Mouse (Mus musculus) stomach, embryonic 15.5 days (tissue): ENCODE data around the gene Tysnd1. TPM values are rescaled to one million over a fixed set of nuclear protein-coding genes. Genes with fewer than 3 reads are reported as not detected.

Experiments
- ATAC-seq: fragments of 200-750 bp; cut with Nextera tagmentation; 2 replicates; pipeline ENCODE4 v1.8.0; 2017; ENCODE audit warnings: low read depth, moderate number of reproducible peaks, moderate TSS enrichment; ENCODE audit not compliant: insufficient read depth, low FRiP score
- H3K27ac ChIP-seq: fragments of 300-500 bp; sonication (generic); 2 replicates; pipeline ENCODE4 v1.5.1; 2015; ENCODE audit warnings: mild to moderate bottlenecking, inconsistent platforms
- H3K27me3 ChIP-seq: fragments of 300-500 bp; sonication (generic); replicated peaks from 2 replicates; pipeline ENCODE4 v1.6.1; 2015; ENCODE audit warnings: inconsistent platforms
- H3K36me3 ChIP-seq: fragments of 300-500 bp; sonication (generic); 2 replicates; pipeline ENCODE4 v1.6.1; 2015; ENCODE audit warnings: inconsistent platforms
- H3K4me1 ChIP-seq: fragments of 300-500 bp; sonication (generic); 2 replicates; pipeline ENCODE4 v1.6.1; 2015; ENCODE audit warnings: inconsistent platforms
- H3K4me2 ChIP-seq: fragments of 300-500 bp; sonication (generic); 2 replicates; pipeline ENCODE4 v1.6.1; 2015; ENCODE audit warnings: mild to moderate bottlenecking, inconsistent platforms
- H3K4me3 ChIP-seq: fragments of 300-500 bp; sonication (generic); replicated peaks from 2 replicates; pipeline ENCODE4 v1.5.1; 2015; ENCODE audit warnings: inconsistent platforms
- H3K9ac ChIP-seq: fragments of 300-500 bp; sonication (generic); 2 replicates; pipeline ENCODE4 v1.6.1; 2015; ENCODE audit warnings: inconsistent platforms
- H3K9me3 ChIP-seq: fragments of 300-500 bp; sonication (generic); 2 replicates; pipeline ENCODE4 v1.6.1; 2016; ENCODE audit warnings: inconsistent platforms
- WGBS: fragments of 180-500 bp; shearing (Covaris S2); methylation state at CpG from one replicate; pipeline ENCODE4 v1.1.7; 2015; 5-methylcytosine and 5-hydroxymethylcytosine counted together
- polyA plus RNA-seq: library from polyadenylated mRNA; unstranded; fragments of >200 nt; fragmentation: Nextera tagmentation; extraction: Ambion mirVana; gene quantifications from 2 replicates; pipeline ENCODE4 v1.2.1, GENCODE M21; 2015

The Tysnd1 gene
- polyA plus RNA-seq, 1 experiment from 2014 or later, result 34.6 TPM

- no peaks in the 10 kb centered on the region for H3K27me3 ChIP-seq
- WGBS, result 95% methylated on average over 8 of the region's 8 CpGs
- H3K4me2 ChIP-seq, result no peak overlapping the region
- no peak overlapping the region for H3K4me3 ChIP-seq
- peaks cover 56% of the 10 kb centered on the region for H3K36me3 ChIP-seq
- no peak overlapping the region for H3K9ac ChIP-seq
- H3K9me3 ChIP-seq, result no peaks in the 10 kb centered on the region
- no peak for ATAC-seq
- H3K27ac ChIP-seq, result no peak overlapping the region
- no peaks in the 10 kb centered on the region for H3K4me1 ChIP-seq
Measured at GRCm38 (mm10) chr10:61742336-61742735, 47.0 kb downstream of the Tysnd1 start.

GRCm38 (mm10) chr10:61745133-61745532 is 49.8 kb downstream of the Tysnd1 start:
- no peak for ATAC-seq
- H3K36me3 ChIP-seq, result peaks cover 65% of the 10 kb centered on the region
- H3K4me1 ChIP-seq, result no peaks in the 10 kb centered on the region
- no peaks in the 10 kb centered on the region for H3K27me3 ChIP-seq
- H3K9ac ChIP-seq, result no peak overlapping the region
- H3K4me3 ChIP-seq, result no peak overlapping the region
- WGBS, result 86% methylated on average over 4 of the region's 4 CpGs
- no peaks in the 10 kb centered on the region for H3K9me3 ChIP-seq
- H3K4me2 ChIP-seq, result no peak overlapping the region
- no peak overlapping the region for H3K27ac ChIP-seq

- Histone ChIP-seq H3K4me3 (no peak overlapping the region), H3K27me3 (no peaks in the 10 kb centered on the region), H3K4me1 (no peaks in the 10 kb centered on the region), H3K27ac (no peak overlapping the region), H3K9me3 (no peaks in the 10 kb centered on the region), H3K9ac (no peak overlapping the region), H3K36me3 (peaks cover 65% of the 10 kb centered on the region), H3K4me2 (no peak overlapping the region)
- no peak for ATAC-seq
- 92% methylated on average over 13 of the region's 13 CpGs for whole genome bisulfite sequencing
Measured at GRCm38 (mm10) chr10:61747302-61747701, 52.0 kb downstream of the Tysnd1 start.

GRCm38 (mm10) chr10:61750014-61750413 is 54.7 kb downstream of the Tysnd1 start:
- H3K4me1 ChIP-seq, result no peaks in the 10 kb centered on the region
- no peak overlapping the region for H3K4me3 ChIP-seq
- H3K27me3 ChIP-seq, result no peaks in the 10 kb centered on the region
- H3K9me3 ChIP-seq, result no peaks in the 10 kb centered on the region
- ATAC-seq, result no peak
- peaks cover 60% of the 10 kb centered on the region for H3K36me3 ChIP-seq
- H3K4me2 ChIP-seq, result no peak overlapping the region
- 77% methylated on average over 9 of the region's 9 CpGs for WGBS
- no peak overlapping the region for H3K27ac ChIP-seq
- H3K9ac ChIP-seq, result no peak overlapping the region

- Histone ChIP-seq H3K36me3 (peaks cover 43% of the 10 kb centered on the region), H3K27me3 (no peaks in the 10 kb centered on the region), H3K27ac (no peak overlapping the region), H3K9me3 (no peaks in the 10 kb centered on the region), H3K9ac (no peak overlapping the region), H3K4me2 (no peak overlapping the region), H3K4me1 (no peaks in the 10 kb centered on the region), H3K4me3 (no peak overlapping the region)
- ATAC-seq, result no peak
- WGBS, result 77% methylated on average over 20 of the region's 20 CpGs
Measured at GRCm38 (mm10) chr10:61751534-61752219, 56.4 kb downstream of the Tysnd1 start.

Other genes starting within 250 kb of the Tysnd1 start
- 72.3 and 77.5 TPM in 2 replicates for gene Eif4ebp2, start 242.9 kb upstream of the Tysnd1 start, polyA plus RNA-seq
- gene Lrrc20, start 219.7 kb upstream of the Tysnd1 start, polyA plus RNA-seq, result 5.4 and 5.6 TPM in 2 replicates
- gene Npffr1, start 100.0 kb upstream of the Tysnd1 start, polyA plus RNA-seq, result 0.10 and 0.28 TPM in 2 replicates
- 181 and 191 TPM in 2 replicates for gene Ppa1, start 47.0 kb upstream of the Tysnd1 start, polyA plus RNA-seq
- 215 and 221 TPM in 2 replicates for gene Sar1a, start 15.2 kb upstream of the Tysnd1 start, polyA plus RNA-seq
- gene Aifm2, start 19.7 kb downstream of the Tysnd1 start, polyA plus RNA-seq, result 14.8 and 17.1 TPM in 2 replicates
- 93.7 and 106 TPM in 2 replicates for gene H2afy2, start 88.6 kb downstream of the Tysnd1 start, polyA plus RNA-seq